Mouse (Mus musculus): ENCODE results near the gene Tnik.

DNA sequence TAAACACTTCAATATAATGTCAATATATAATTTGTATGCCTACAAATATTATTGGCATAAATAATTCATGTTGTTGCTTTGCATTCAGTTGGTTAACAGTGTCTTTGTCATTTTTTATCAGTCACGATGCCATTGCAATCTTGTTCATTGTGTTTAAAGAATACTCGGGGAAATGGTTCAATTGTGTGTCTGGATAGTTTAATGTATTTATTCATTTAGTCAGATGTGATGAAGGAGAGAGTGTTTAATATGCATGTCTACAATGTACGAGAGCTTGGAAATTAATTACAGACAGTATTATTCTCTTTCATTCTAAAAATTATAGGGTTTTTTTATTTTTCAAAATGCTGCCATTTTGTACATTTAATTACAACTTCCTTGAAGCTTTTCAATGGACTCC lies 190.4 kb downstream of the Tnik start:
- TF ChIP-seq CTCF (conservative IDR thresholded peaks at IDR 0.05; ENCODE audit: insufficient read depth, insufficient read length, low read depth, low read length), result no peak
- TF ChIP-seq POLR2A (IDR thresholded peaks at IDR 0.05; ENCODE audit: low read depth, low read length), result no peak

All from kidney, adult 2 months (tissue).